In the genomic region with DNA sequence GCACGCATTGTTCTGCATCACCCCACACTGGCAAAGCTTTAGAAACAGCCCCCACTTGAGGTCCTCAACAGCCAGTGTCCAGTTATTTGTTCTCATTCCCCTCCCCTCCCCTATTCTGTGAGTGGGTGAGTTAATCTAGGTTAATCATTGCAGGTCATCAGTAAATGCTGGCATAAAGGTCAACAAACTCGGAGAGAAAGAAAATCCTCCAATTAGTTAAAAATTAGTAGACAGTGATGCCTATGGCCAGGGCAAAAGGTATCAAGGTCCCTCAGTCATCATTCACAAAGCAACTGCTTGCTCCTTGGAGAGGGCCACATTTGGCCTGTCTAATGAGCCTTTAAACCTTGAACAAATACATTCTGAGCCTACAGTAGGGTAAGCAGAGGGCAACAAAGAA, we compare ENCODE assay signal across 12 mouse cellular contexts.
"Had no signal": no experiment of that assay in that cellular context is flagged by ENCODE, and none has a peak within 500 bp of the region (broad histone marks: within the 10 kb centered on the region; RNA-seq: fewer than 3 reads in every experiment).

No protein-coding gene starts in this region.

- H3K4me3 ChIP-seq: intestine, embryonic 15.5 days; layer of hippocampus, adult 2 months; limb, embryonic 13.5 days; liver, embryonic 13.5 days; myocyte; neural tube, embryonic 15.5 days had no signal

- H3K4me2 ChIP-seq: intestine, embryonic 15.5 days; limb, embryonic 13.5 days; liver, embryonic 13.5 days; neural tube, embryonic 15.5 days had no signal

- H3K27ac ChIP-seq: intestine, embryonic 15.5 days; layer of hippocampus, adult 2 months; limb, embryonic 13.5 days; liver, embryonic 13.5 days; neural tube, embryonic 15.5 days had no signal

- H3K27me3 ChIP-seq: intestine, embryonic 15.5 days; limb, embryonic 13.5 days; liver, embryonic 13.5 days; neural tube, embryonic 15.5 days had no signal

- H3K9me3 ChIP-seq: intestine, embryonic 15.5 days; liver, embryonic 13.5 days had no signal

- H3K4me1 ChIP-seq: intestine, embryonic 15.5 days; limb, embryonic 13.5 days; liver, embryonic 13.5 days; neural tube, embryonic 15.5 days had no signal

- ATAC-seq: intestine, embryonic 15.5 days had no signal

- DNase-seq: left cerebral cortex, postnatal 4 days; liver, embryonic 13.5 days; lung, adult 18-20 months; midbrain, embryonic 14.5 days; right cerebral cortex, adult 18-20 months; right cerebral cortex, postnatal 25 days; thymus, postnatal 36 days had no signal

- H3K36me3 ChIP-seq: intestine, embryonic 15.5 days; limb, embryonic 13.5 days; liver, embryonic 13.5 days; neural tube, embryonic 15.5 days had no signal

- H3K9ac ChIP-seq: intestine, embryonic 15.5 days; limb, embryonic 13.5 days; liver, embryonic 13.5 days; neural tube, embryonic 15.5 days had no signal
